In the genomic region with DNA sequence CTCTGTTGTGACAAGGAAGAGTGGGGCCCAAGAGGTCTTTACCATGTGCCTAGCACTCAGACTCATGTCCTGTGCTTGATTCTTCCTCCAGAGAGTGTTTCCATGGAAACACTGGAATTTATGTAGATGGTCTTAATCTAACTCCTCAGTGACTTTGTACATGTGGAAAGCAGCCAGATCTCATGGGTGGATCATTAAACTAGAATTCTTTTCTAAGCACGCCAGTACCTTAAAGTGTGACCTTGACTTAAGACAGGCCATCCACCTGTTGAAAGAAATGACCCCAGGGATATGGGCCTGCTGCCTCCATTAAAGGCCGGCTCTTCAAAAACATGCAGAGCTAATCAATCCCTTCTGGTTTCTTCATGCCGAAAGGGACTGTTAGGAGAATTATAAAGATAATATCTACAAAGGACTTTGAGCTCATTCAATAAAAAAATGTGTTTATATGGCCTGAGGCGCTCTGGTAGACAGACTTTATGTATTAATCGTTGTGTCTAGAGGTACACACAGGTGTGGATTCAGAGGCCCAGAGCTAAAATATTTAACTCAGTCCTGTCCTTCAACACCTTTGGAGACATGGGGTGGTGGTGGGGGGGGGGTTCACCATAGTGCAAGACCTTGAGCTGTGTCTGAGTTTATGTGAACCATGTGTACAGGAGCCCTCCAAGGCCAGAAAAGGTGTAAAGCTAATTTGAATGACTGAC, we compare ENCODE assay signal across 18 mouse cellular contexts.
DNase-seq lines count a peak whose midpoint lies in the region; ATAC-seq and TF ChIP-seq lines count a peak whose summit lies in the region.
"Had no signal": no experiment of that assay in that cellular context is flagged by ENCODE, and none has a peak within 500 bp of the region (broad histone marks: within the 10 kb centered on the region; RNA-seq: fewer than 3 reads in every experiment).

No protein-coding gene starts in this region.

- no peaks in the 10 kb centered on the region for H3K9me3 ChIP-seq in hindbrain, postnatal 0 days (ENCODE audit: low read length)
- no peaks in the 10 kb centered on the region for H3K9me3 ChIP-seq in hindbrain, embryonic 16.5 days (ENCODE audit: control insufficient read depth, low read length)
- H3K9me3 ChIP-seq: forebrain, embryonic 15.5 days; hindbrain, embryonic 13.5 days; neural tube, embryonic 15.5 days had no signal

- ATAC-seq in hindbrain, postnatal 0 days, result 0 out of 2 replicates have a peak, but pooled peaks have one; percentile 32
- ATAC-seq in hindbrain, embryonic 16.5 days, result no peak
- ATAC-seq in megakaryocyte, adult 5-6 weeks (ENCODE audit: poor library complexity, severe bottlenecking), result no peak
- ATAC-seq: forebrain, embryonic 15.5 days had no signal

- no peaks in the 10 kb centered on the region for H3K36me3 ChIP-seq in hindbrain, postnatal 0 days (ENCODE audit: insufficient read depth, low read length)
- H3K36me3 ChIP-seq in hindbrain, embryonic 16.5 days (ENCODE audit: control insufficient read depth, insufficient read depth, low read length), result no peaks in the 10 kb centered on the region
- H3K36me3 ChIP-seq in kidney, adult 2 months (ENCODE audit: control insufficient read depth, insufficient read depth, low read length), result no peaks in the 10 kb centered on the region
- H3K36me3 ChIP-seq: forebrain, embryonic 15.5 days; hindbrain, embryonic 13.5 days; neural tube, embryonic 15.5 days had no signal

- no peak for TF ChIP-seq CTCF in hindbrain, postnatal 0 days (IDR thresholded peaks at IDR 0.05; ENCODE audit: low read depth)
- no peak for TF ChIP-seq CTCF in kidney, adult 2 months (conservative IDR thresholded peaks at IDR 0.05; ENCODE audit: insufficient read depth, insufficient read length, low read depth, low read length)

- no peaks in the 10 kb centered on the region for H3K27me3 ChIP-seq in hindbrain, postnatal 0 days (ENCODE audit: insufficient read depth, low read length)
- no peaks in the 10 kb centered on the region for H3K27me3 ChIP-seq in hindbrain, embryonic 16.5 days (replicated peaks; ENCODE audit: control insufficient read depth, insufficient read depth, low read length)
- H3K27me3 ChIP-seq in kidney, adult 2 months (replicated peaks; ENCODE audit: control insufficient read depth, insufficient read depth, low read length), result no peaks in the 10 kb centered on the region
- H3K27me3 ChIP-seq: forebrain, embryonic 15.5 days; hindbrain, embryonic 13.5 days; neural tube, embryonic 15.5 days had no signal

- no peaks in the 10 kb centered on the region for H3K4me1 ChIP-seq in hindbrain, postnatal 0 days (ENCODE audit: insufficient read depth, low read length)
- no peaks in the 10 kb centered on the region for H3K4me1 ChIP-seq in hindbrain, embryonic 16.5 days (ENCODE audit: control insufficient read depth, insufficient read depth, low read depth, low read length)
- H3K4me1 ChIP-seq in kidney, adult 2 months (ENCODE audit: control insufficient read depth, insufficient read depth, low read length), result peaks cover 11% of the 10 kb centered on the region; the same call in 1 of the 2 replicates
- H3K4me1 ChIP-seq: forebrain, embryonic 15.5 days; hindbrain, embryonic 13.5 days; neural tube, embryonic 15.5 days had no signal

- no peak overlapping the region for H3K27ac ChIP-seq in hindbrain, postnatal 0 days
- no peak overlapping the region for H3K27ac ChIP-seq in hindbrain, embryonic 16.5 days (ENCODE audit: low read depth, low read length)
- peak overlapping the region; percentile 86 for H3K27ac ChIP-seq in kidney, adult 2 months (ENCODE audit: insufficient read depth, low read depth, low read length)
- H3K27ac ChIP-seq: forebrain, embryonic 15.5 days; heart, adult 2 months; hindbrain, embryonic 13.5 days; neural tube, embryonic 15.5 days had no signal

- WGBS in hindbrain, postnatal 0 days, result 85% methylated on average over 5 of the region's 5 CpGs
- 84% methylated on average over 5 of the region's 5 CpGs for WGBS in hindbrain, embryonic 16.5 days
- WGBS in kidney, adult 2 months, result 37% methylated on average over 5 of the region's 5 CpGs

- H3K4me3 ChIP-seq in hindbrain, postnatal 0 days (ENCODE audit: low read length), result no peak overlapping the region
- no peak overlapping the region for H3K4me3 ChIP-seq in hindbrain, embryonic 16.5 days (ENCODE audit: low read length)
- H3K4me3 ChIP-seq in kidney, adult 2 months (ENCODE audit: insufficient read depth, low read depth, low read length), result no peak overlapping the region
- H3K4me3 ChIP-seq: forebrain, embryonic 15.5 days; heart, adult 2 months; hindbrain, embryonic 13.5 days; neural tube, embryonic 15.5 days had no signal

- no peak overlapping the region for H3K4me2 ChIP-seq in hindbrain, postnatal 0 days (ENCODE audit: low read depth, low read length)
- H3K4me2 ChIP-seq in hindbrain, embryonic 16.5 days (ENCODE audit: low read length), result no peak overlapping the region
- H3K4me2 ChIP-seq: forebrain, embryonic 15.5 days; hindbrain, embryonic 13.5 days; liver, embryonic 11.5 days; neural tube, embryonic 15.5 days had no signal

- DNase-seq in hindbrain, postnatal 0 days (ENCODE audit: low spot score), result no peak
- peak; percentile 66 for DNase-seq in ZHBTc4 (ENCODE audit: low read depth, low spot score)
- peak; percentile 92 for DNase-seq in kidney, adult 2 months
- peak; percentile 59 to 86 for DNase-seq in kidney, postnatal 36 days
- no peak for DNase-seq in cerebellum, adult 11 months
- no peak for DNase-seq in Muller cell, postnatal 12 days (ENCODE audit: inconsistent ontology term)
- DNase-seq: adrenal gland, postnatal 10 days; cerebellum, adult 2 months; heart, adult 2 months; lung, postnatal 10 days; spleen, adult 18-20 months; thymus, postnatal 36 days had no signal

- no peak overlapping the region for H3K9ac ChIP-seq in hindbrain, postnatal 0 days (replicated peaks; ENCODE audit: low read length)
- no peak overlapping the region for H3K9ac ChIP-seq in hindbrain, embryonic 16.5 days (ENCODE audit: low read depth, low read length)
- H3K9ac ChIP-seq: forebrain, embryonic 15.5 days; hindbrain, embryonic 13.5 days; neural tube, embryonic 15.5 days had no signal

- TF ChIP-seq POLR2A in kidney, adult 2 months (IDR thresholded peaks at IDR 0.05; ENCODE audit: low read depth, low read length), result no peak

Comparison
In these comparisons a context has a peak if more than half of its experiments do, and no peak if none do; other contexts are left out.
1. DNase-seq: peak in ZHBTc4 (single experiment), kidney, adult 2 months (single experiment) and kidney, postnatal 36 days (2 of 2); none in hindbrain, postnatal 0 days (single experiment), cerebellum, adult 11 months (single experiment) and Muller cell, postnatal 12 days (single experiment).